Mouse (Mus musculus) liver, embryonic 12.5 days (tissue): ENCODE data around the gene Arhgap10. TPM values are rescaled to one million over a fixed set of nuclear protein-coding genes. Genes with fewer than 3 reads are reported as not detected.

Experiments used
- ATAC-seq: fragments of 200-750 bp; cut with Nextera tagmentation; 2 replicates; pipeline ENCODE4 v1.8.0; 2017; ENCODE audit warnings: moderate number of reproducible peaks, mild to moderate bottlenecking, moderate library complexity
- H3K27ac ChIP-seq: fragments of 300-500 bp; sonication (generic); 2 replicates; pipeline ENCODE4 v1.5.1; 2016; ENCODE audit warnings: mild to moderate bottlenecking
- H3K27me3 ChIP-seq: fragments of 300-500 bp; sonication (generic); replicated peaks from 2 replicates; pipeline ENCODE4 v1.6.1; 2016; ENCODE audit warnings: mild to moderate bottlenecking, moderate library complexity
- H3K36me3 ChIP-seq: fragments of 300-500 bp; sonication (generic); 2 replicates; pipeline ENCODE4 v1.6.1; 2016; ENCODE audit warnings: mild to moderate bottlenecking, moderate library complexity
- H3K4me1 ChIP-seq: fragments of 300-500 bp; sonication (generic); 2 replicates; pipeline ENCODE4 v1.6.1; 2016
- H3K4me2 ChIP-seq: fragments of 300-500 bp; sonication (generic); 2 replicates; pipeline ENCODE4 v1.6.1; 2016; ENCODE audit warnings: mild to moderate bottlenecking, moderate library complexity
- H3K4me3 ChIP-seq: fragments of 300-500 bp; sonication (generic); 2 replicates; pipeline ENCODE4 v1.5.1; 2016; ENCODE audit warnings: mild to moderate bottlenecking, moderate library complexity
- H3K9ac ChIP-seq: fragments of 300-500 bp; sonication (generic); 2 replicates; pipeline ENCODE4 v1.6.1; 2016; ENCODE audit warnings: mild to moderate bottlenecking, moderate library complexity
- H3K9me3 ChIP-seq: fragments of 300-500 bp; sonication (generic); replicated peaks from 2 replicates; pipeline ENCODE4 v1.6.1; 2016; ENCODE audit warnings: mild to moderate bottlenecking, moderate library complexity
- WGBS: fragments of 180-500 bp; shearing (Covaris S2); methylation state at CpG from one replicate; pipeline ENCODE4 v1.1.7; 2016; ENCODE audit not compliant: insufficient replicate concordance; 5-methylcytosine and 5-hydroxymethylcytosine counted together
- polyA plus RNA-seq: library from polyadenylated mRNA; unstranded; fragments of >200 nt; fragmentation: Nextera tagmentation; extraction: Ambion mirVana; gene quantifications from 2 replicates; pipeline ENCODE4 v1.2.1, GENCODE M21; 2016

The Arhgap10 gene
- polyA plus RNA-seq, 1 experiment from 2014 or later = 13.8 TPM

- H3K9ac ChIP-seq = no peak overlapping the region
- H3K4me3 ChIP-seq = no peak overlapping the region
- H3K27me3 ChIP-seq = no peaks in the 10 kb centered on the region
- no peaks in the 10 kb centered on the region for H3K9me3 ChIP-seq
- H3K36me3 ChIP-seq = no peaks in the 10 kb centered on the region
- ATAC-seq = no peak
- H3K4me2 ChIP-seq = no peak overlapping the region
- peaks cover 48% of the 10 kb centered on the region for H3K4me1 ChIP-seq
- no peak overlapping the region for H3K27ac ChIP-seq
- WGBS = 70% methylated on average over 13 of the region's 13 CpGs
Measured at GRCm38 (mm10) chr8:77511750-77512493, 5.8 kb downstream of the Arhgap10 start.

- no peak overlapping the region for H3K4me3 ChIP-seq
- peaks cover 35% of the 10 kb centered on the region for H3K4me1 ChIP-seq
- H3K9ac ChIP-seq = no peak overlapping the region
- no peak for ATAC-seq
- no peaks in the 10 kb centered on the region for H3K36me3 ChIP-seq
- H3K27ac ChIP-seq = no peak overlapping the region
- no peaks in the 10 kb centered on the region for H3K27me3 ChIP-seq
- WGBS = 72% methylated on average over 3 of the region's 3 CpGs
- H3K4me2 ChIP-seq = no peak overlapping the region
- H3K9me3 ChIP-seq = no peaks in the 10 kb centered on the region
Measured at GRCm38 (mm10) chr8:77510426-77510825, 7.3 kb downstream of the Arhgap10 start.

- no peaks in the 10 kb centered on the region for H3K27me3 ChIP-seq
- H3K36me3 ChIP-seq = no peaks in the 10 kb centered on the region
- H3K4me2 ChIP-seq = 0 out of 2 replicates have a peak overlapping the region, but pooled peaks have one; percentile 8
- 36% methylated on average over 7 of the region's 7 CpGs for WGBS
- H3K4me3 ChIP-seq = no peak overlapping the region
- no peaks in the 10 kb centered on the region for H3K9me3 ChIP-seq
- ATAC-seq = no peak
- no peak overlapping the region for H3K27ac ChIP-seq
- no peak overlapping the region for H3K9ac ChIP-seq
- H3K4me1 ChIP-seq = peaks cover 26% of the 10 kb centered on the region
Measured at GRCm38 (mm10) chr8:77509044-77509443, 8.7 kb downstream of the Arhgap10 start.

GRCm38 (mm10) chr8:77507510-77508035, 10.2 kb downstream of the Arhgap10 start:
- 67% methylated on average over 10 of the region's 10 CpGs for WGBS
- Histone ChIP-seq H3K9ac (no peak overlapping the region), H3K9me3 (no peaks in the 10 kb centered on the region), H3K4me3 (no peak overlapping the region), H3K27me3 (no peaks in the 10 kb centered on the region), H3K4me2 (no peak overlapping the region), H3K36me3 (no peaks in the 10 kb centered on the region), H3K27ac (no peak overlapping the region), H3K4me1 (peaks cover 29% of the 10 kb centered on the region)
- ATAC-seq = no peak

GRCm38 (mm10) chr8:77506539-77506938, 11.2 kb downstream of the Arhgap10 start:
- H3K4me3 ChIP-seq = no peak overlapping the region
- H3K9ac ChIP-seq = no peak overlapping the region
- no peak overlapping the region for H3K27ac ChIP-seq
- WGBS = 65% methylated on average over 7 of the region's 7 CpGs
- no peaks in the 10 kb centered on the region for H3K36me3 ChIP-seq
- peaks cover 30% of the 10 kb centered on the region for H3K4me1 ChIP-seq
- no peak overlapping the region for H3K4me2 ChIP-seq
- no peak for ATAC-seq
- H3K9me3 ChIP-seq = no peaks in the 10 kb centered on the region
- no peaks in the 10 kb centered on the region for H3K27me3 ChIP-seq

- Histone ChIP-seq H3K4me2 (no peak overlapping the region), H3K4me1 (peaks cover 33% of the 10 kb centered on the region), H3K36me3 (no peaks in the 10 kb centered on the region), H3K9me3 (no peaks in the 10 kb centered on the region), H3K4me3 (no peak overlapping the region), H3K27me3 (no peaks in the 10 kb centered on the region), H3K27ac (no peak overlapping the region), H3K9ac (no peak overlapping the region)
- no peak for ATAC-seq
- WGBS = 74% methylated on average over 6 of the region's 6 CpGs
Measured at GRCm38 (mm10) chr8:77502547-77502946, 15.2 kb downstream of the Arhgap10 start.

- Histone ChIP-seq H3K36me3 (no peaks in the 10 kb centered on the region), H3K4me3 (no peak overlapping the region), H3K27me3 (no peaks in the 10 kb centered on the region), H3K27ac (no peak overlapping the region), H3K9me3 (no peaks in the 10 kb centered on the region), H3K4me2 (no peak overlapping the region), H3K4me1 (peaks cover 46% of the 10 kb centered on the region), H3K9ac (no peak overlapping the region)
- WGBS = 68% methylated on average over 8 of the region's 8 CpGs
- ATAC-seq = no peak
Measured at GRCm38 (mm10) chr8:77501131-77501530, 16.6 kb downstream of the Arhgap10 start.

- Histone ChIP-seq H3K4me2 (no peak overlapping the region), H3K36me3 (no peaks in the 10 kb centered on the region), H3K4me3 (no peak overlapping the region), H3K27ac (no peak overlapping the region), H3K27me3 (no peaks in the 10 kb centered on the region), H3K9ac (no peak overlapping the region), H3K4me1 (peaks cover 44% of the 10 kb centered on the region), H3K9me3 (no peaks in the 10 kb centered on the region)
- ATAC-seq = no peak
- WGBS = 84% methylated on average over 3 of the region's 3 CpGs
Measured at GRCm38 (mm10) chr8:77500264-77500663, 17.5 kb downstream of the Arhgap10 start.

- no peak overlapping the region for H3K9ac ChIP-seq
- no peak overlapping the region for H3K4me3 ChIP-seq
- no peak overlapping the region for H3K4me2 ChIP-seq
- H3K27me3 ChIP-seq = no peaks in the 10 kb centered on the region
- WGBS = 34% methylated on average over 2 of the region's 2 CpGs
- no peaks in the 10 kb centered on the region for H3K36me3 ChIP-seq
- peaks cover 55% of the 10 kb centered on the region for H3K4me1 ChIP-seq
- no peaks in the 10 kb centered on the region for H3K9me3 ChIP-seq
- no peak for ATAC-seq
- H3K27ac ChIP-seq = 0 out of 2 replicates have a peak overlapping the region, but pooled peaks have one; percentile 25
Measured at GRCm38 (mm10) chr8:77497442-77497841, 20.3 kb downstream of the Arhgap10 start.

GRCm38 (mm10) chr8:77496253-77496652, 21.5 kb downstream of the Arhgap10 start:
- H3K27ac ChIP-seq = no peak overlapping the region
- no peaks in the 10 kb centered on the region for H3K9me3 ChIP-seq
- no peak overlapping the region for H3K4me3 ChIP-seq
- no peak overlapping the region for H3K9ac ChIP-seq
- H3K36me3 ChIP-seq = no peaks in the 10 kb centered on the region
- ATAC-seq = no peak
- no peak overlapping the region for H3K4me2 ChIP-seq
- 43% methylated on average over 1 of the region's 1 CpGs for WGBS
- peaks cover 57% of the 10 kb centered on the region for H3K4me1 ChIP-seq
- no peaks in the 10 kb centered on the region for H3K27me3 ChIP-seq

- no peaks in the 10 kb centered on the region for H3K36me3 ChIP-seq
- H3K4me1 ChIP-seq = peaks cover 63% of the 10 kb centered on the region
- H3K4me2 ChIP-seq = no peak overlapping the region
- H3K27ac ChIP-seq = no peak overlapping the region
- no peak overlapping the region for H3K9ac ChIP-seq
- no peaks in the 10 kb centered on the region for H3K27me3 ChIP-seq
- no peak for ATAC-seq
- 81% methylated on average over 10 of the region's 10 CpGs for WGBS
- no peaks in the 10 kb centered on the region for H3K9me3 ChIP-seq
- H3K4me3 ChIP-seq = no peak overlapping the region
Measured at GRCm38 (mm10) chr8:77494376-77495328, 23.1 kb downstream of the Arhgap10 start.
